Mouse (Mus musculus) layer of hippocampus, adult 9-11 months (tissue): ENCODE measurements around the gene Olfr549.

Source experiments
- DNase-seq: peaks from one replicate; pipeline ENCODE4 v3.0.0; 2022

The Olfr549 gene

DNA sequence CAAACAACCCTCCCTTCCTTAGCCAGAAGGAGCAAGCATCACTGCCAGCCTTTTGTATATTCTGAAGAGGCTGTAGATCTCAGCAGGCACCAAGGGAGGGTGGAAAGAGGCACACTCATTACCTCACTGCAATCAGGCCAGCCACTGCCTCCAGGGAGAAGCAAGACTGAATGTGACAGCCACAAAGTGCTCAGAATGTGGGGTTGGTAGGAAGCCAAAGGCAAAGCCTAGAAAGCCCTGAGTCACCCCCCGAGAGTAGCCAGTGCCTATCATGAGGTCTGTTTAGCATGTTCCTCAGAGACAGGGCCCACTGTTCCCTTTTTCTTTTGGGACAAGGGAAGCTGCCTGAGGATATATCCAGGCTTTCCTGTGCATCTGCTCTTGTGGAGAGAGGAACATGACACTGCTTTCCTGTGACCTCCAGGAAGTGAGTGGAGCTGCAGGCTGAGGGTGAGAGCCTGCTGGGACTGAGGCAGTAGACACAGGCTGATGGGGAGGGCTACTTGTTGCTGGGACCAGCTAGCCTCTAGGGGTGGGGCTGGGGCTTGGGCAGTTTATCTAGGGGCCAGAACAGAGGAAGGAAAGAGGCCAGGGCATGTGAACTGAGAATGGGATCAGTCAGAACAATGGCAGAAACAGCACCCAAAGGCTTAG lies 47.8 kb downstream of the Olfr549 start, which contains the start of gene Olfr552:
Gene Olfr552 (plus strand): TSS at position 393 of the 654 bp plus-strand sequence.
- no peak for DNase-seq
